Mouse (Mus musculus) spleen, adult 2 months (tissue): ENCODE results near the gene Rab40b. TPM values are rescaled to one million over a fixed set of nuclear protein-coding genes. Genes with fewer than 3 reads are reported as not detected.

Experiments
- DNase-seq, 2 experiments: peaks; one replicate each; pipeline versions ENCODE4 v3.0.0 to v3.0.0-alpha.2; 2012 to 2021; ENCODE audit warnings: low spot score in 2 of 2, low read depth in 1 of 2
- H3K27ac ChIP-seq: fragments of 200-500 bp; 2 replicates; pipeline ENCODE4 v1.5.1; 2012; ENCODE audit warnings: low read length, inconsistent platforms; ENCODE audit not compliant: insufficient read depth
- H3K27me3 ChIP-seq: fragments of 200-500 bp; 2 replicates; pipeline ENCODE4 v1.6.1; 2012; ENCODE audit warnings: mild to moderate bottlenecking, moderate library complexity, low read length, inconsistent platforms; ENCODE audit not compliant: control insufficient read depth, insufficient read depth
- H3K36me3 ChIP-seq: fragments of 200-500 bp; 2 replicates; pipeline ENCODE4 v1.6.1; 2012; ENCODE audit warnings: mild to moderate bottlenecking, low read length, inconsistent platforms; ENCODE audit not compliant: control insufficient read depth, insufficient read depth
- H3K4me1 ChIP-seq: fragments of 200-500 bp; 2 replicates; pipeline ENCODE4 v1.6.1; 2011; ENCODE audit warnings: inconsistent platforms; ENCODE audit not compliant: control insufficient read depth, insufficient read depth, insufficient read length
- H3K4me3 ChIP-seq: fragments of 200-500 bp; 2 replicates; pipeline ENCODE4 v1.5.1; 2011; ENCODE audit warnings: mild to moderate bottlenecking, inconsistent platforms; ENCODE audit not compliant: insufficient read depth, insufficient read length; ENCODE audit errors: extremely low read depth
- CTCF ChIP-seq: fragments of 200-500 bp; IDR thresholded peaks from 2 replicates; pipeline ENCODE4 v1.5.1; 2011; ENCODE audit warnings: mild to moderate bottlenecking, inconsistent platforms; ENCODE audit not compliant: insufficient read depth, insufficient read length, insufficient replicate concordance; ENCODE audit errors: extremely low read depth
- POLR2A ChIP-seq: fragments of 200-500 bp; IDR thresholded peaks from 2 replicates; pipeline ENCODE4 v1.6.1; 2011; ENCODE audit warnings: low read depth, low read length, inconsistent platforms
- WGBS: fragments of 180-500 bp; shearing (Covaris S2); methylation state at CpG from one replicate; pipeline ENCODE4 v1.1.7; 2018; 5-methylcytosine and 5-hydroxymethylcytosine counted together
- polyA plus RNA-seq: library from polyadenylated mRNA; depleted of rRNA; stranded (reverse); fragments of >200 nt; gene quantifications from 2 replicates; pipeline ENCODE4 v1.2.3, GENCODE M21; 2012; rRNA removed

Gene Rab40b
- polyA plus RNA-seq: 0.67 and 0.83 TPM in 2 replicates

DNA sequence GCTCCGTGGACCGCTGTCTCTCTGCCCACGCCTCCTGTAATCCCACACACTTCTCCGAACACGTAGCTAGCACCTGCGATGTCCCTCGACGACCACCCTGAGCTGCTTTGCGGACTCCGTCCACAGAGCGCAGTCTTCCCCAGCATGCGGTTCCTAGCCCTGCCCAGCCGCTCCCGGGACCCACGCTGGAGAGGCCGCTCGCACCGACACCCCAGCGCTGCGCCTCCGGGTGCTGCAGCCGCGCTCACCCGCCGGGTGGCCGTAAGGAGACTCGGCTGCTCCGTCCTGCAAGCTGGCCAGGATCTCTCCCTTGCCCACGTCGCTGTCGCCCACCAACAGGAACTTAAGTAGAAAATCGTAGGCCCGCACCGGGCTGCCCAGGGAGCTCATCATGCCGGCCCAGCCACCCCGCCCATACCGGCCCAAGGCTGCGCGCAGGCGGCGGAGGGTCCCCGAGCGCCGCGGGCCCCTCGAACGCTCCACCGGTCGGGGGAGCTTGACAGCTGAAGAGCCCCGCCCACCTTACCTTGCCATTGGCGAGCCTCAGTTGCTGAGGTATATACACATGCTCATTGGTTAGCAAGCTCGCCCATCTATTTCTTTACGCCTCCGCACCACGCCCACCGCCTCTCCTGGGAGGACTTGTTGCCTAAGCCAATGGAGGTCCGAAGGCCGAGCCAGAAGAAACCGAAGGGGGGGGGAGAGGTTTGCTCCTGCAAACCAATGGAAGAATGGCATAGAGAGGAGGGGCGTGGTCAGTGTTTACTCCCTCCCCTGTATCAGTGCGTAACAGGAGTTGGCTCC, at the start of gene Rab40b:
Rab40b (minus strand) TSS at position 502 of the 804 bp plus-strand sequence.
- peak in 1 of 2 experiments; percentile 5 for DNase-seq
- peak within 1 kb of the TSS; percentile 45; the same call in 1 of the 2 replicates for H3K4me3 ChIP-seq
- H3K27me3 ChIP-seq: no peaks in the 10 kb centered on the region
- peaks cover 3% of the 10 kb centered on the region; the same call in 1 of the 2 replicates for H3K4me1 ChIP-seq
- no peak within 1 kb of the TSS for H3K27ac ChIP-seq
- WGBS: 3% methylated on average over 61 of the region's 61 CpGs
- no peaks in the 10 kb centered on the region for H3K36me3 ChIP-seq
- no peak for TF ChIP-seq POLR2A
- TF ChIP-seq CTCF: no peak

DNA sequence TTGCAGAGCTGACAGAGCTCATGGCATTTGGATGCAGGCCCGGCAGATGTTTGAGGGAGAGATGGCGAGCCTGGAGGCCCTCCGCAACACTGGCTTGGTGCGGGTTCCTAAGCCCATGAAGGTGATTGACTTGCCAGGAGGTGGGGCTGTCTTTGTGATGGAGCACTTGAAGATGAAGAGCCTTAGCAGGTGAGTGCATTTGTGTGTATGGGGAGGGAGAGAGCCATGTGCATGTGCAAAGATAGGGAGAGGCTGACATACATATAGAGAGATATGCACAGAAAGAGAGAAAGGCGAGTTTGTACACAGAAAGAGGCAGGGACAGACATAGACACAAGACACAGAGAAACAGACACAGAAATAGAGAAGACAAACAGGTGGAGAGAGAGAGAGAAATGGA, 49.2 kb upstream of the Rab40b start:
- H3K4me1 ChIP-seq: peaks cover 3% of the 10 kb centered on the region; the same call in 1 of the 2 replicates
- H3K4me3 ChIP-seq: no peak overlapping the region
- no peak for DNase-seq
- no peak for TF ChIP-seq CTCF
- TF ChIP-seq POLR2A: no peak
- H3K27ac ChIP-seq: no peak overlapping the region
- no peaks in the 10 kb centered on the region for H3K36me3 ChIP-seq
- H3K27me3 ChIP-seq: no peaks in the 10 kb centered on the region
- 89% methylated on average over 5 of the region's 5 CpGs for WGBS

DNA sequence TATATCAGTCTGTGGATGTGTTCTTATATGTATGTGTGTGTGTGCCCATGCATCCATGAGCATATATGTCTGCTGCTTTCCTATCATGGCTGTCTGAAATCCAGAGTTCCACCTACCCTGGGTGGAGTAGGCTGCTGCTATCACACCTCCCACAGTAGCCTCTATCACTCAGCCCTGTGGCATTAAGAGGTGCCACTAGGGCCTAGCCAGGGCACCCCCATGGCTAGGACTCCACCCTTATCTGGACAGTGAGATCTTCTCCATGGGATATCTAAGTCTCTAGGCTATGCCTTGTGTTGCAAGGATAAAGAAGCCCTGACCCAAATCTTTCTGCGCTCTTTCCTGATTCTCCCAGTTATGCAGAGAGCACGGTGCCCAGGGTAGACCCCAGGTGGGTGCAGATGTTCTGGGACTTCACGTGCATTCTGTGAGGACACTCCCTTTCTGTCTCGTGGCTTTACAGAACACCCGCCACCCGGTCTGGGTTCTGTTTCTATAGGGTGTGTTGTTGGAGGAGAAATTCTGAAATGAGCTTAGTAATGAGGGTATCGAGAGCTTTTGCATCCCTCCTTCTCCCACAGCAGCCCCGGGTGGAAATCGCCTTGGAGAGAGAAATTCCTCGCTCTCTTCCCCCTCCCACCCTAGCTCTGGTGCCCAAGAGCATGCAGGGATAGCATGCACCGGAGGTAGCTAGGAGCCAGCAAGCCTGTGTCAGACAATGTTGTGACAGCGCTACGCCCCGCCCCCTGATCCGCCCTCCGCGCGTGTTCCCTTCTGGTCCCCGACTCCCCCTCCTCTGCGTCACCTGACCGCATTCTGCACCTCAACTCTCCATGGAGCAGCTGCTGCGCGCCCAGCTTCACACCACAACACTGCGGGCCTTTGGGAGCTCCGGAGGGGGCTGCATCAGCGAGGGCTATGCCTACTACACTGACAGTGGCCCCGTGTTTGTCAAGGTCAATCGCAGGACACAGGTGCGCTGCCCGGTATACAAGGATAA, 46.4 kb upstream of the Rab40b start, which contains the start of gene Fn3k:
Fn3k (plus strand) TSS at position 758 of the 1,000 bp plus-strand sequence.
- DNase-seq: peak; percentile 52 to 77
- H3K4me1 ChIP-seq: peaks cover 3% of the 10 kb centered on the region; the same call in 1 of the 2 replicates
- WGBS: 6% methylated on average over 30 of the region's 30 CpGs

DNA sequence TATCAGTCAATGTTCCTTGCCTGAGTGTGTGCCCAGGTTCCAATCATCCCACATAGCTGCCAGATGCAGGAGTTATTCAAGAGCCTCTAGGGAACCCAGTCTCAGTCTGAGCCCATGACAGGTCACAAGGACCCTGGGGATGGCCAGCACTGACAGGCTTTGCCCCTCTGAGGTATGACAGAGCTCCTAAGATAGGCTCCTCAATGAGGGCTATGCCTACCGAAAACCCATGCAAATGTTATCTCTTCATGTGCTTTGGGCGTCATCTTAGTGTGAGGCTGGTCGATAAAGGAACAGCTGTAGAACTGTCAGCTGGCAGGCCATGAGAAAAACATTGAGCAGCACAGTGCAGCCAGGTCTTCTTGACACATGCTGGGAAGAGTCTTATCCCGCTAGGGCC, 45.3 kb upstream of the Rab40b start:
- TF ChIP-seq POLR2A (no peak), CTCF (no peak)
- Histone ChIP-seq H3K4me1 (peaks cover 3% of the 10 kb centered on the region; the same call in 1 of the 2 replicates), H3K27ac (peak overlapping the region; percentile 13; the same call in 1 of the 2 replicates), H3K27me3 (no peaks in the 10 kb centered on the region), H3K4me3 (no peak overlapping the region), H3K36me3 (peaks cover 4% of the 10 kb centered on the region; the same call in 1 of the 2 replicates)
- DNase-seq: no peak
- 86% methylated on average over 4 of the region's 4 CpGs for WGBS

More for the DNA sequence above, 46.4 kb upstream of the Rab40b start, which contains the start of gene Fn3k:
- Histone ChIP-seq H3K27me3 (no peaks in the 10 kb centered on the region), H3K36me3 (no peaks in the 10 kb centered on the region), H3K27ac (peak within 1 kb of the TSS; percentile 10; the same call in 1 of the 2 replicates), H3K4me3 (peak within 1 kb of the TSS; percentile 42)
- TF ChIP-seq CTCF (no peak), POLR2A (no peak)

DNA sequence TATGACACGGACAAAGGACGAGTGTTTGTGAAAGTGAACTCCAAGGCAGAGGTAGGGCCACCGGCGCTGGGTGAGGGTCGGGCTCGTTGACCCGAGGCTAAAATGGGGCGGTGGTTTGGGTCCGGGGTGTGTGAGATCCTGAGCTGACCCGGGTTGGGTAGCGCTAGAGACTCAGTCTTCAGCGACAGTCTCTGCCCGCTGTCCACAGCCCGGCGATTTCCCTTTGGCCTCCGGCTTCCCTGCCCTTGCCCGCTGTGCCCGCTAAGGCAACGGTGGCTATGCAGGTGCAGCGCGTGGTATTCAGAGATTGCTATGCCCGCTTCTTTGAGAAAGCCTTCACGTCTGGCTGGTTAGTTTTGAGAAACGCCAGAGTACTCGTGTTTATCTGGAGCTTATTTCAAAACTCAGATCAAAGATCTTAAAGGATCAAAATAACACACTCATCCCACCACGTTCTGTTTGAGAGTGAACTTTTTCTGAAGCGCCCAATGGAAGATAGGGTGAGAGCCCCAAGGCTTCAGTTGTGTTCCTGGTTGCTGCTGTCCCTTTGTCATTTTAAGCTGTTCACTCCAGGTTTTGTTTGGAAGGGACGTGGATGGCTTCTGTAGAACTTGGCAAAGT, 33.6 kb upstream of the Rab40b start:
- Histone ChIP-seq H3K4me3 (peak overlapping the region; percentile 93), H3K4me1 (peaks cover 4% of the 10 kb centered on the region; the same call in 1 of the 2 replicates), H3K27ac (peak overlapping the region; percentile 23; the same call in 1 of the 2 replicates), H3K36me3 (no peaks in the 10 kb centered on the region), H3K27me3 (no peaks in the 10 kb centered on the region)
- under 1% methylated on average over 27 of the region's 28 CpGs for WGBS
- DNase-seq: peak in 1 of 2 experiments; percentile 15
- no peak for TF ChIP-seq CTCF
- no peak; the same call in 1 of the 2 replicates for TF ChIP-seq POLR2A

DNA sequence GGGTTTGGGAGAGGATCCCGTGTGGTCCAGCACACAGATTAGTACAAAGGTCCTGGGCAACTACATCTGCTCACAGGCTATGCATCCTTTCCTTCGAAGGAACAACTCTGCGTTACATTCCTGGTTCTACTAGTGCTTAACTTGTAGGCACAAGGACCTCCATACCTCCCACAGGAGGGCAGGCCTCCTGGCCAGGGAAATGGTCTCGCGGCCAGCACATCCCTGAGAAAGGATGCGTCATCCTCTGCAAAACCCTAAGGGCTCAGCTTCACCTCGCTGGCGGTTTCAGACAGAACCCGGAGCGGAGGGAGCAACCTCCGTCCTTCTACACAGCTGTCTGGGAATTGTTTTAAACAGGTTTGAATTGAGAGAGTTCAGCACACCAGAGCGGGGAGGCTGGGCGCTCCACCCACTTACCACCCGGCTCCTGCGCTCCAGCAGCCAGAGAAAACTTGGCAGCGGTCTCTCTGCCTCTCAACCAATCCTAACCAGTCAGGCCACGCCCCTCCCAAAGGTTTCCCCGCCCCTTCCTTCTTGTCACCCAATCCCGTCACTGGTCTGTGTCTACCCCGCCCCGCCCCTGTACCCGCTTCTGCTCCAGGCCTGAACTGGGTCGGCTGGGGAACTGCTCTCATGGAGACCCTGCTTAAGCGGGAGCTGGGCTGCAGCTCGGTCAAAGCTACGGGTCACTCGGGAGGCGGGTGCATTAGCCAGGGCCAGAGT, 32.9 kb upstream of the Rab40b start, which contains the start of gene Fn3krp:
Fn3krp (plus strand) TSS at position 572 of the 723 bp plus-strand sequence.
- Histone ChIP-seq H3K27ac (peak within 1 kb of the TSS; percentile 23; the same call in 1 of the 2 replicates), H3K4me3 (peak within 1 kb of the TSS; percentile 93)
- 4% methylated on average over 28 of the region's 28 CpGs for WGBS

More for the DNA sequence above, 32.9 kb upstream of the Rab40b start, which contains the start of gene Fn3krp:
- TF ChIP-seq CTCF: no peak
- TF ChIP-seq POLR2A: peak; percentile 9; the same call in 1 of the 2 replicates
- Histone ChIP-seq H3K27me3 (no peaks in the 10 kb centered on the region), H3K36me3 (no peaks in the 10 kb centered on the region), H3K4me1 (peaks cover 4% of the 10 kb centered on the region; the same call in 1 of the 2 replicates)
- DNase-seq: peak; percentile 91 to 98
